Mouse (Mus musculus) liver, adult 2 months (tissue): ENCODE measurements around the gene Psg16.

Experiments
- CTCF ChIP-seq: fragments of 200-500 bp; IDR thresholded peaks from 2 replicates; pipeline ENCODE4 v1.5.1; 2011; ENCODE audit warnings: low read depth, low read length, control low read depth
- POLR2A ChIP-seq: fragments of 200-500 bp; IDR thresholded peaks from 2 replicates; pipeline ENCODE4 v1.6.1; 2011; ENCODE audit warnings: low read length, control low read depth; ENCODE audit not compliant: insufficient read depth; ENCODE audit errors: extremely low read depth

DNA sequence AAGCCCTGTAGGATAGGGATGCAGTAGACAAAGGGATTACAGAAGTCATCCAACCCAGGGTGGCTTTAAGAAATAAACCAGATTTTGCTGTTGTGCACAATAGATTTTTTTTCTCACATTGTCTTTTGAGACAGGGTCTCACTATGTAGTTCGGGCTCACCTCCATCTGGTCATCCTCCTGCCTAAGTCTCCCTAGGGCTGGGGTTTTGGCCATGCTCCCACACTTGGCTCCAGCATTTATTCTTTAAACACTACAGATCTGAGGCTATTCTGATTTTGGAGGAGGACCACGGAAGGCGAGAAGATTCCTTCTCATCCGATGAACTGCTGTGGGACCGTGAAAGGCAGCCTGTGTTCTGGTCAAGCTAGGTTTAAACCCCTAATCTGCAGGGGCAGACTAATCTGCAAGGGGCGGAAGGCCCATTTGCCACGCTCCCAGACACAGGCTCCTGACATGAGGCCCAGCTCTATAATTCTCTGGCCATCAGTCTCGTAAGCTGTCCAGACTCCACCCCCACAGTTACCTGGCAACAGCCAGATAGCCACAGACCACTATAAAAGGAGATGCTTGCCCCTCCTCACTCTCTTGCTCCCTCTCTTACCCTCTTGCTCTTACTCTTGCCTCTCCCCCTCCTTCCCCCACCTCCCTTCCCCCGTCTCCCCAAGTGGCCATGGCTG is 35.7 kb upstream of the Psg16 start:
- TF ChIP-seq POLR2A (no peak), CTCF (no peak)
